Mouse (Mus musculus): ENCODE measurements around the gene Ncbp1.

GRCm38 (mm10) chr4:46092429-46093076, 45.9 kb upstream of the Ncbp1 start:
- TF ChIP-seq CTCF (IDR thresholded peaks at IDR 0.05; ENCODE audit: extremely low read depth, insufficient read depth, insufficient read length, insufficient replicate concordance): no peak
- no peak for TF ChIP-seq POLR2A (IDR thresholded peaks at IDR 0.05; ENCODE audit: low read depth, low read length)
